ENCODE assay signal across 12 mouse cellular contexts in the genomic region with DNA sequence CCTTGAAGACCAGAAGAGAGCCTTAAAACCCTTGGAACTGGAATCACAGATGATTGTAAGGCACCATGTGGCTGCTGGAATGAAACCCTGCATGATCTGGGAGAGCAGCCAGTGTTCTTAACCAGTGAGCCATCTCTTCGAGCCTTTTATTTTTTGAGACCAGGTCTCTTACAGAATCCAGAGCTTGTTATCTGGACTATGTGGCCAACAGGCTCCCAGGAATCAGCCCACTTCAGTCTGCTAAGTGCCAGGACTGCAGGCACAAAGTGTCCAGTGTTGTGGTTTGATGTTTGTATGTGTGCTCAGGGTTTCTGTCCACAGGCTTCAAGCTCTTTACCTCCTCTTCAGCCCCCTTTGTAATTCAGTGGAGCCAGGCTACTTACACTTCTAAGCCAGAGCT. TPM values are rescaled to one million over a fixed set of nuclear protein-coding genes. Genes with fewer than 3 reads are reported as not detected.
DNase-seq lines count a peak whose midpoint lies in the region; ATAC-seq lines count a peak whose summit lies in the region.
"Had no signal": no experiment of that assay in that cellular context is flagged by ENCODE, and none has a peak within 500 bp of the region (broad histone marks: within the 10 kb centered on the region; RNA-seq: fewer than 3 reads in every experiment).

No protein-coding gene starts in this region.

- peaks cover 5% of the 10 kb centered on the region for H3K4me1 ChIP-seq in heart, embryonic 16.5 days (ENCODE audit: control insufficient read depth, insufficient read depth, low read length)

- H3K9me3 ChIP-seq in heart, embryonic 16.5 days (replicated peaks; ENCODE audit: control insufficient read depth, low read length): no peaks in the 10 kb centered on the region

- H3K4me2 ChIP-seq in heart, embryonic 16.5 days (ENCODE audit: low read depth, low read length): no peak overlapping the region

- no peaks in the 10 kb centered on the region for H3K27me3 ChIP-seq in heart, embryonic 16.5 days (ENCODE audit: control insufficient read depth, insufficient read depth, low read length)

- peak; percentile 21 for DNase-seq in left cerebral cortex, postnatal 4 days
- DNase-seq in left cerebral cortex, postnatal 10 days (ENCODE audit: extremely low spot score in 1 of 2, low spot score in 2 of 2): no peak
- DNase-seq in cerebellum, adult 9-11 months: peak; percentile 63
- peak; percentile 5 to 48 for DNase-seq in lung, postnatal 4 days
- no peak for DNase-seq in embryo, embryonic 10 days (ENCODE audit: low spot score)
- no peak for DNase-seq in left cerebral cortex, postnatal 14 days (ENCODE audit: low spot score in 2 of 2)
- DNase-seq: layer of hippocampus, adult 9-11 months; thymus, adult 18-20 months had no signal

- ATAC-seq in heart, embryonic 16.5 days (replicated peaks; ENCODE audit: extremely low read depth, insufficient read depth, low FRiP score): peak; percentile 89
- ATAC-seq: inflammation-experienced regulatory T-cells, adult 6 months; midbrain, embryonic 16.5 days had no signal

- H3K9ac ChIP-seq in heart, embryonic 16.5 days (ENCODE audit: low read length): no peak overlapping the region
- H3K9ac ChIP-seq: liver, embryonic 14.5 days had no signal

- peaks cover 32% of the 10 kb centered on the region for H3K36me3 ChIP-seq in heart, embryonic 16.5 days (ENCODE audit: control insufficient read depth, insufficient read depth)

- WGBS in heart, embryonic 16.5 days: 46% methylated on average over 1 of the region's 1 CpGs

- peak overlapping the region; percentile 84 for H3K27ac ChIP-seq in heart, embryonic 16.5 days (ENCODE audit: low read length)
- H3K27ac ChIP-seq: liver, embryonic 14.5 days had no signal

- intact Hi-C loops in left cerebral cortex, postnatal 4 days (cut with DNase I): no loop called here
- intact Hi-C loops in left cerebral cortex, postnatal 10 days (cut with DNase I): no loop called here
- intact Hi-C loops in left cerebral cortex, postnatal 14 days (cut with DNase I): no loop called here

- no peak overlapping the region for H3K4me3 ChIP-seq in heart, embryonic 16.5 days (ENCODE audit: low read length)

RNA-seq across cellular contexts. Expression of gene Ints4, which starts 34.0 kb away (rescaled TPM):
- 10 to 100 TPM; 31.8 to 34.8 TPM for total RNA-seq in left cerebral cortex, postnatal 4 days (2021)
- total RNA-seq in left cerebral cortex, postnatal 10 days (2021): 10 to 100 TPM; 25.9 to 26.0 TPM
- polyA plus RNA-seq in heart, embryonic 16.5 days (2015; fragmentation: Nextera tagmentation; extraction: Ambion mirVana): 37.3 and 40.8 TPM in 2 replicates
- total RNA-seq in left cerebral cortex, postnatal 14 days (2021): 10 to 100 TPM; 27.2 to 27.3 TPM

Comparison
In these comparisons a context has a peak if more than half of its experiments do, and no peak if none do; other contexts are left out.
1. DNase-seq: peak in left cerebral cortex, postnatal 4 days (single experiment), cerebellum, adult 9-11 months (single experiment) and lung, postnatal 4 days (2 of 2); none in left cerebral cortex, postnatal 10 days (0 of 2), embryo, embryonic 10 days (single experiment) and left cerebral cortex, postnatal 14 days (0 of 2).